ENCODE assay signal across 8 mouse cellular contexts in genomic region chr10:40258976-40259375, GRCm38 (mm10). TPM values are rescaled to one million over a fixed set of nuclear protein-coding genes. Genes with fewer than 3 reads are reported as not detected.
DNase-seq lines count a peak whose midpoint lies in the region; ATAC-seq and TF ChIP-seq lines count a peak whose summit lies in the region.

No protein-coding gene starts in this region.

- peak overlapping the region; percentile 85 for H3K9ac ChIP-seq in liver, embryonic 12.5 days

- peak overlapping the region; percentile 86; the same call in 1 of the 2 replicates for H3K4me3 ChIP-seq in liver, embryonic 12.5 days
- H3K4me3 ChIP-seq in myocyte: no peak overlapping the region

- peak overlapping the region; percentile 94 for H3K27ac ChIP-seq in liver, embryonic 12.5 days

- no peaks in the 10 kb centered on the region for H3K27me3 ChIP-seq in liver, embryonic 12.5 days (replicated peaks)
- H3K27me3 ChIP-seq in myocyte (ENCODE audit: control insufficient read depth, insufficient read depth, insufficient read length): no peaks in the 10 kb centered on the region

- H3K4me1 ChIP-seq in liver, embryonic 12.5 days: peaks cover 31% of the 10 kb centered on the region

- no peak for ATAC-seq in liver, embryonic 12.5 days

- peak overlapping the region; percentile 88 for H3K4me2 ChIP-seq in liver, embryonic 12.5 days
- peak overlapping the region; percentile 84 for H3K4me2 ChIP-seq in myocyte (ENCODE audit: low read depth)

- H3K9me3 ChIP-seq in liver, embryonic 12.5 days (replicated peaks): no peaks in the 10 kb centered on the region

- DNase-seq in ovary, postnatal 14 days (ENCODE audit: low spot score): peak; percentile 22
- no peak for DNase-seq in ovary, postnatal 10 days (ENCODE audit: low spot score)
- peak; percentile 33 for DNase-seq in cerebellum, adult 9-11 months
- DNase-seq in heart, adult 9 months (ENCODE audit: low spot score in 2 of 2): peak; percentile 16 to 53
- peak; percentile 26 for DNase-seq in kidney, adult 18-20 months
- DNase-seq in ovary, adult 18-20 months (ENCODE audit: low spot score): no peak

- peaks cover 13% of the 10 kb centered on the region for H3K36me3 ChIP-seq in liver, embryonic 12.5 days
- no peaks in the 10 kb centered on the region for H3K36me3 ChIP-seq in myocyte (ENCODE audit: control insufficient read depth, insufficient read depth)

- WGBS in liver, embryonic 12.5 days (ENCODE audit: insufficient replicate concordance): under 1% methylated on average over 5 of the region's 5 CpGs

- no peak for TF ChIP-seq POLR2A in myocyte (IDR thresholded peaks at IDR 0.05; ENCODE audit: insufficient read length, low read depth)

- H3ac ChIP-seq in myocyte (ENCODE audit: control insufficient read depth, insufficient read length): no peak overlapping the region

- no peaks in the 10 kb centered on the region for H3K79me2 ChIP-seq in myocyte (ENCODE audit: control insufficient read depth, insufficient read depth)

TF ChIP-seq in myocyte, 11 proteins besides CTCF, POLR2A, EP300 and RAD21:
- TF ChIP-seq MAX (IDR thresholded peaks at IDR 0.05; ENCODE audit: low read depth) (no peak), E2F4 (IDR thresholded peaks at IDR 0.05; ENCODE audit: insufficient read depth) (no peak), USF1 (IDR thresholded peaks at IDR 0.05; ENCODE audit: low read depth) (no peak), TCF3 (IDR thresholded peaks at IDR 0.05; ENCODE audit: insufficient read length, low read depth) (no peak), SRF (IDR thresholded peaks at IDR 0.05; ENCODE audit: control insufficient read depth, insufficient read length, low read depth) (no peak), MYOD1 (IDR thresholded peaks at IDR 0.05; ENCODE audit: control insufficient read depth in 1 of 3, insufficient read length in 2 of 3, low read depth in 2 of 3) (no peak), POLR2AphosphoS2 (IDR thresholded peaks at IDR 0.05; ENCODE audit: insufficient read length, low read depth) (no peak), MYOG (IDR thresholded peaks at IDR 0.05; ENCODE audit: control insufficient read depth in 1 of 3, insufficient read depth in 1 of 3, insufficient read length in 2 of 3, low read depth in 2 of 3) (no peak), REST (IDR thresholded peaks at IDR 0.05; ENCODE audit: insufficient read depth, insufficient read length) (no peak), CEBPB (IDR thresholded peaks at IDR 0.05; ENCODE audit: insufficient read depth, poor library complexity, severe bottlenecking) (no peak), TCF12 (IDR thresholded peaks at IDR 0.05; ENCODE audit: insufficient read depth, poor library complexity, severe bottlenecking) (no peak)

RNA-seq across cellular contexts. Expression of gene Gtf3c6, which starts 1.1 kb away (rescaled TPM):
- polyA plus RNA-seq in liver, embryonic 12.5 days (2016; fragmentation: Nextera tagmentation; extraction: Ambion mirVana): 58.3 and 62.7 TPM in 2 replicates
- 24.5 TPM for polyA plus RNA-seq in myocyte (2012; fragmentation: generic; extraction: Trizol)

RNA-seq across cellular contexts. Expression of gene Rpf2, which starts 12.1 kb away (rescaled TPM):
- 71.2 and 72.4 TPM in 2 replicates for polyA plus RNA-seq in liver, embryonic 12.5 days (2016; fragmentation: Nextera tagmentation; extraction: Ambion mirVana)
- 22.3 TPM for polyA plus RNA-seq in myocyte (2012; fragmentation: generic; extraction: Trizol)

RNA-seq across cellular contexts. Expression of gene Amd1, which starts 43.0 kb away (rescaled TPM):
- polyA plus RNA-seq in liver, embryonic 12.5 days (2016; fragmentation: Nextera tagmentation; extraction: Ambion mirVana): 82.8 and 90.3 TPM in 2 replicates
- 34.0 TPM for polyA plus RNA-seq in myocyte (2012; fragmentation: generic; extraction: Trizol)

Comparison
In these comparisons a context has a peak if more than half of its experiments do, and no peak if none do; other contexts are left out.
1. DNase-seq: peak in ovary, postnatal 14 days (single experiment), cerebellum, adult 9-11 months (single experiment), heart, adult 9 months (2 of 2) and kidney, adult 18-20 months (single experiment); none in ovary, postnatal 10 days (single experiment) and ovary, adult 18-20 months (single experiment).